In genomic region chr13:94091366-94091765, GRCm38 (mm10) we compare ENCODE assay signal across 25 mouse cellular contexts. TPM values are rescaled to one million over a fixed set of nuclear protein-coding genes. Genes with fewer than 3 reads are reported as not detected.
DNase-seq lines count a peak whose midpoint lies in the region; ATAC-seq and TF ChIP-seq lines count a peak whose summit lies in the region.
"Had no signal": no experiment of that assay in that cellular context is flagged by ENCODE, and none has a peak within 500 bp of the region (broad histone marks: within the 10 kb centered on the region; RNA-seq: fewer than 3 reads in every experiment).

No protein-coding gene starts in this region.

- peaks cover 80% of the 10 kb centered on the region for H3K4me1 ChIP-seq in kidney, embryonic 16.5 days (ENCODE audit: insufficient read depth, low read length)
- H3K4me1 ChIP-seq in kidney, adult 2 months (ENCODE audit: control insufficient read depth, insufficient read depth, low read length), result peaks cover 15% of the 10 kb centered on the region; the same call in 1 of the 2 replicates
- peaks cover 39% of the 10 kb centered on the region for H3K4me1 ChIP-seq in midbrain, embryonic 10.5 days
- H3K4me1 ChIP-seq in midbrain, embryonic 14.5 days (ENCODE audit: control insufficient read depth, insufficient read depth, low read length), result no peaks in the 10 kb centered on the region
- peaks cover 7% of the 10 kb centered on the region for H3K4me1 ChIP-seq in intestine, postnatal 0 days (replicated peaks; ENCODE audit: control insufficient read depth, insufficient read depth, low read length)
- H3K4me1 ChIP-seq: forebrain, embryonic 13.5 days; forebrain, embryonic 15.5 days had no signal

- H3K36me3 ChIP-seq in kidney, embryonic 16.5 days (ENCODE audit: insufficient read depth, low read length), result peaks cover 8% of the 10 kb centered on the region
- no peaks in the 10 kb centered on the region for H3K36me3 ChIP-seq in kidney, adult 2 months (ENCODE audit: control insufficient read depth, insufficient read depth, low read length)
- H3K36me3 ChIP-seq in midbrain, embryonic 10.5 days, result peaks cover 7% of the 10 kb centered on the region; the same call in 1 of the 2 replicates
- no peaks in the 10 kb centered on the region for H3K36me3 ChIP-seq in midbrain, embryonic 14.5 days (ENCODE audit: control insufficient read depth, insufficient read depth, low read length)
- no peaks in the 10 kb centered on the region for H3K36me3 ChIP-seq in intestine, postnatal 0 days (ENCODE audit: control insufficient read depth, insufficient read depth)
- H3K36me3 ChIP-seq: forebrain, embryonic 15.5 days; G1E had no signal

- H3K4me3 ChIP-seq in kidney, embryonic 16.5 days (ENCODE audit: low read length), result no peak overlapping the region
- H3K4me3 ChIP-seq in kidney, adult 2 months (ENCODE audit: insufficient read depth, low read depth, low read length), result no peak overlapping the region
- H3K4me3 ChIP-seq in midbrain, embryonic 10.5 days, result no peak overlapping the region
- H3K4me3 ChIP-seq in midbrain, embryonic 14.5 days (replicated peaks; ENCODE audit: low read depth, low read length), result no peak overlapping the region
- no peak overlapping the region for H3K4me3 ChIP-seq in intestine, postnatal 0 days (ENCODE audit: low read depth, low read length)
- H3K4me3 ChIP-seq: embryonic facial prominence, embryonic 10.5 days; embryonic facial prominence, embryonic 12.5 days; forebrain, embryonic 13.5 days; forebrain, embryonic 15.5 days had no signal

- no peak overlapping the region for H3K9ac ChIP-seq in kidney, embryonic 16.5 days (replicated peaks; ENCODE audit: low read length)
- no peak overlapping the region for H3K9ac ChIP-seq in midbrain, embryonic 14.5 days (replicated peaks; ENCODE audit: low read length)
- H3K9ac ChIP-seq in intestine, postnatal 0 days (ENCODE audit: low read depth, low read length), result no peak overlapping the region
- H3K9ac ChIP-seq: embryonic facial prominence, embryonic 12.5 days; forebrain, embryonic 13.5 days; forebrain, embryonic 15.5 days; forebrain, postnatal 0 days had no signal

- WGBS in kidney, embryonic 16.5 days, result 47% methylated on average over 2 of the region's 2 CpGs
- whole genome bisulfite sequencing in kidney, adult 2 months, result 65% methylated on average over 2 of the region's 2 CpGs
- WGBS in midbrain, embryonic 10.5 days, result 49% methylated on average over 2 of the region's 2 CpGs
- WGBS in midbrain, embryonic 14.5 days, result 47% methylated on average over 2 of the region's 2 CpGs
- 57% methylated on average over 2 of the region's 2 CpGs for WGBS in intestine, postnatal 0 days

- no peaks in the 10 kb centered on the region for H3K9me3 ChIP-seq in kidney, embryonic 16.5 days (ENCODE audit: low read length)
- no peaks in the 10 kb centered on the region for H3K9me3 ChIP-seq in midbrain, embryonic 10.5 days (replicated peaks)
- H3K9me3 ChIP-seq in midbrain, embryonic 14.5 days (ENCODE audit: control insufficient read depth, low read length), result no peaks in the 10 kb centered on the region
- H3K9me3 ChIP-seq in intestine, postnatal 0 days (ENCODE audit: control insufficient read depth), result no peaks in the 10 kb centered on the region
- H3K9me3 ChIP-seq: embryonic facial prominence, embryonic 10.5 days; embryonic facial prominence, embryonic 12.5 days; forebrain, embryonic 13.5 days; forebrain, embryonic 15.5 days; G1E had no signal

- H3K27ac ChIP-seq in kidney, embryonic 16.5 days (ENCODE audit: low read length), result 0 out of 2 replicates have a peak overlapping the region, but pooled peaks have one; percentile 3
- no peak overlapping the region for H3K27ac ChIP-seq in kidney, adult 2 months (ENCODE audit: insufficient read depth, low read depth, low read length)
- H3K27ac ChIP-seq in midbrain, embryonic 10.5 days (replicated peaks), result no peak overlapping the region
- no peak overlapping the region for H3K27ac ChIP-seq in midbrain, embryonic 14.5 days (replicated peaks; ENCODE audit: low read depth, low read length)
- H3K27ac ChIP-seq in intestine, postnatal 0 days (ENCODE audit: low read depth, low read length), result no peak overlapping the region
- H3K27ac ChIP-seq: embryonic facial prominence, embryonic 10.5 days; embryonic facial prominence, embryonic 12.5 days; forebrain, embryonic 13.5 days; forebrain, embryonic 15.5 days had no signal

- H3K4me2 ChIP-seq in kidney, embryonic 16.5 days (replicated peaks; ENCODE audit: low read depth, low read length), result no peak overlapping the region
- no peak overlapping the region for H3K4me2 ChIP-seq in midbrain, embryonic 14.5 days (ENCODE audit: low read length)
- no peak overlapping the region for H3K4me2 ChIP-seq in intestine, postnatal 0 days (replicated peaks; ENCODE audit: low read depth)
- H3K4me2 ChIP-seq: embryonic facial prominence, embryonic 12.5 days; forebrain, embryonic 13.5 days; forebrain, embryonic 15.5 days had no signal

- TF ChIP-seq POLR2A in kidney, adult 2 months (IDR thresholded peaks at IDR 0.05; ENCODE audit: low read depth, low read length), result no peak

- no peaks in the 10 kb centered on the region for H3K27me3 ChIP-seq in kidney, embryonic 16.5 days (ENCODE audit: insufficient read depth, low read length)
- no peaks in the 10 kb centered on the region for H3K27me3 ChIP-seq in kidney, adult 2 months (replicated peaks; ENCODE audit: control insufficient read depth, insufficient read depth, low read length)
- peaks cover 32% of the 10 kb centered on the region for H3K27me3 ChIP-seq in midbrain, embryonic 10.5 days (ENCODE audit: low read depth, poor library complexity, severe bottlenecking)
- no peaks in the 10 kb centered on the region for H3K27me3 ChIP-seq in midbrain, embryonic 14.5 days (ENCODE audit: control insufficient read depth, insufficient read depth, low read length)
- H3K27me3 ChIP-seq in intestine, postnatal 0 days (replicated peaks; ENCODE audit: control insufficient read depth, insufficient read depth, low read length), result no peaks in the 10 kb centered on the region
- H3K27me3 ChIP-seq: CH12.LX; embryonic facial prominence, embryonic 12.5 days; forebrain, embryonic 13.5 days; forebrain, embryonic 15.5 days; Patski had no signal

- ATAC-seq in kidney, embryonic 16.5 days (ENCODE audit: low FRiP score, low TSS enrichment), result no peak
- no peak for ATAC-seq in midbrain, embryonic 14.5 days (ENCODE audit: low FRiP score, low TSS enrichment)
- ATAC-seq in intestine, postnatal 0 days, result no peak
- ATAC-seq: activated CD4-positive, CD25-positive, alpha-beta regulatory T cell, adult 4 months; CD4-positive, CD25-positive, alpha-beta regulatory T cell, adult 4 months; forebrain, embryonic 13.5 days; forebrain, embryonic 15.5 days; forebrain, postnatal 0 days; Patski had no signal

- peak; percentile 60 for DNase-seq in embryo, embryonic 10 days (ENCODE audit: low spot score)
- DNase-seq in embryo, embryonic 11 days, result no peak
- DNase-seq in kidney, adult 2 months, result no peak
- DNase-seq in midbrain, embryonic 10.5 days (ENCODE audit: low spot score), result peak; percentile 31
- no peak for DNase-seq in midbrain, embryonic 14.5 days
- DNase-seq: adrenal gland, adult 8-10 months; adrenal gland, postnatal 14 days; B cell, adult 2 months; cerebellum, adult 11-12 months; cerebellum, adult 2 months; cerebellum, adult 9-10 months; cerebellum, postnatal 10 days; cerebellum, postnatal 25 days; forebrain, postnatal 0 days had no signal

- no peak for TF ChIP-seq CTCF in kidney, adult 2 months (conservative IDR thresholded peaks at IDR 0.05; ENCODE audit: insufficient read depth, insufficient read length, low read depth, low read length)
- TF ChIP-seq CTCF in intestine, postnatal 0 days (IDR thresholded peaks at IDR 0.05; ENCODE audit: low read depth), result no peak

RNA-seq across cellular contexts. Expression of gene Lhfpl2, which starts 33.8 kb away (rescaled TPM):
- 91.2 and 96.0 TPM in 2 replicates for polyA plus RNA-seq in kidney, embryonic 16.5 days (2015; fragmentation: Nextera tagmentation; extraction: Ambion mirVana)
- polyA plus RNA-seq in kidney, adult 2 months (2012; rRNA removed), result 11.3 and 17.9 TPM in 2 replicates
- 18.0 and 19.0 TPM in 2 replicates for polyA plus RNA-seq in midbrain, embryonic 10.5 days (2016; fragmentation: Nextera tagmentation; extraction: Ambion mirVana)
- 7.6 and 14.2 TPM in 2 replicates for polyA plus RNA-seq in midbrain, embryonic 14.5 days (2014; fragmentation: Nextera tagmentation; extraction: Ambion mirVana)
- 10.2 and 10.9 TPM in 2 replicates for polyA plus RNA-seq in intestine, postnatal 0 days (2015; fragmentation: Nextera tagmentation; extraction: Ambion mirVana)
- polyA plus RNA-seq: activated CD4-positive, CD25-positive, alpha-beta regulatory T cell, adult 4 months; G1E had no signal

Comparison
In these comparisons a context has a peak if more than half of its experiments do, and no peak if none do; other contexts are left out.
1. DNase-seq: peak in embryo, embryonic 10 days (single experiment) and midbrain, embryonic 10.5 days (single experiment); none in embryo, embryonic 11 days (single experiment), kidney, adult 2 months (single experiment) and midbrain, embryonic 14.5 days (single experiment).